Mouse (Mus musculus) forebrain, embryonic 10.5 days (tissue): ENCODE measurements around the gene Tnnc1. TPM values are rescaled to one million over a fixed set of nuclear protein-coding genes. Genes with fewer than 3 reads are reported as not detected.
A peak's percentile ranks its signal among the peaks of the same experiment; 100 is the strongest.

Experiments
- DNase-seq: peaks from one replicate; pipeline ENCODE4 v3.0.0-alpha.2; 2017; ENCODE audit warnings: low spot score; ENCODE audit errors: extremely low spot score
- H3K27ac ChIP-seq: fragments of 300-500 bp; sonication (generic); 2 replicates; pipeline ENCODE4 v1.5.1; 2016; ENCODE audit warnings: mild to moderate bottlenecking
- H3K27me3 ChIP-seq: fragments of 300-500 bp; sonication (generic); 2 replicates; pipeline ENCODE4 v1.6.1; 2016; ENCODE audit warnings: mild to moderate bottlenecking; ENCODE audit not compliant: poor library complexity, severe bottlenecking
- H3K36me3 ChIP-seq: fragments of 300-500 bp; sonication (generic); replicated peaks from 2 replicates; pipeline ENCODE4 v1.6.1; 2016; ENCODE audit warnings: mild to moderate bottlenecking, moderate library complexity
- H3K4me1 ChIP-seq: fragments of 300-500 bp; sonication (generic); 2 replicates; pipeline ENCODE4 v1.6.1; 2016
- H3K4me3 ChIP-seq: fragments of 300-500 bp; sonication (generic); 2 replicates; pipeline ENCODE4 v1.5.1; 2016; ENCODE audit warnings: mild to moderate bottlenecking, moderate library complexity
- H3K9me3 ChIP-seq: fragments of 300-500 bp; sonication (generic); 2 replicates; pipeline ENCODE4 v1.6.1; 2016; ENCODE audit warnings: mild to moderate bottlenecking, moderate library complexity
- WGBS: fragments of 180-500 bp; shearing (Covaris S2); methylation state at CpG from one replicate; pipeline ENCODE4 v1.1.7; 2016; 5-methylcytosine and 5-hydroxymethylcytosine counted together
- polyA plus RNA-seq: library from polyadenylated mRNA; unstranded; fragments of >200 nt; fragmentation: Nextera tagmentation; extraction: Ambion mirVana; gene quantifications from 2 replicates; pipeline ENCODE4 v1.2.1, GENCODE M21; 2016

Tnnc1 gene
- polyA plus RNA-seq, 1 experiment from 2014 or later = 0.67 TPM

DNA sequence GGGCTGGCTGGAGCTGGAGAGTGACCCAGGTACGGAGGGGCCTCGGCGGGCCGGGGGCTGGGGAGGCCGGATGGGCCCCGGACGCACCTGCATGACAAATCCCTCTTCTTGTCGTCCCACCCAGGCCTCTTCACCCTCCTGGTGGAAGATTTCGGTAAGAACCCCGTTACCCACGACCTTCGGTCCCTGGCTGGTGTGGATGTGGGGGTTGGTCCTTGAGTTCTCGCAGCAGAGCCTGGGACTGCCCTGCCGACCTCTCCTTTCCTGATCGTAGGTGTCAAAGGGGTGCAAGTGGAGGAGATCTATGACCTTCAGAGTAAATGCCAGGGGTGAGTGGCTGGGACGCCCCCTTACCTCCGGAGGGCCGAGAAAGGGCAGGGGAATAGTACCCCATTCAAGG lies 43.5 kb downstream of the Tnnc1 start:
- H3K27ac ChIP-seq = peak overlapping the region; percentile 96
- DNase-seq = no peak
- peak overlapping the region; percentile 87 for H3K4me3 ChIP-seq
- 3% methylated on average over 18 of the region's 18 CpGs for WGBS
- peaks cover 25% of the 10 kb centered on the region for H3K4me1 ChIP-seq
- H3K9me3 ChIP-seq = no peaks in the 10 kb centered on the region
- H3K27me3 ChIP-seq = no peaks in the 10 kb centered on the region
- peaks cover 44% of the 10 kb centered on the region for H3K36me3 ChIP-seq

DNA sequence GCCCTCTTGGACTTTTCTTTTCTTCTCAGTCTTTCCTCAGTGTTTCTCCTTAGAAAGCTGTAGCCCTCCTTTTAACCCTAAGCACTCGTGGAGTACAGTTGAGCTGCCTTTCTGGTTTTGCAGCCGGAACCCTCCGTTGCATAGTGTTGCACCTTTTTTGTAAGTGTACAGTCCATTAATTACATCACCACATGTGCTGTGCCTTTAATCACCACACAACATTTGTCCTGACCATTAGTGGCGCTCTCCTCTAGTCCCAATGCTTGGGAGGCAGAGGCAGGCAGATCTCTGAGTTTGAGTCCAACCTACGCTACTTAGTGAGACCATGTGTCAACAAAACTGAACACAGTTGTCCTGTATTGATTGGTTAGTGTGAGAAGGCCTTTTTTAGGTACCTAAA lies 44.0 kb downstream of the Tnnc1 start:
- DNase-seq = no peak
- Histone ChIP-seq H3K4me1 (peaks cover 25% of the 10 kb centered on the region), H3K27me3 (no peaks in the 10 kb centered on the region), H3K9me3 (no peaks in the 10 kb centered on the region), H3K27ac (peak overlapping the region; percentile 96), H3K4me3 (peak overlapping the region; percentile 87), H3K36me3 (peaks cover 48% of the 10 kb centered on the region)
- WGBS = 88% methylated on average over 5 of the region's 5 CpGs

GRCm38 (mm10) chr14:31258476-31259050 lies 50.5 kb downstream of the Tnnc1 start:
- peaks cover 99% of the 10 kb centered on the region for H3K36me3 ChIP-seq
- DNase-seq = no peak
- H3K4me3 ChIP-seq = no peak overlapping the region
- no peaks in the 10 kb centered on the region for H3K27me3 ChIP-seq
- no peaks in the 10 kb centered on the region for H3K9me3 ChIP-seq
- no peak overlapping the region for H3K27ac ChIP-seq
- 96% methylated on average over 14 of the region's 14 CpGs for WGBS
- H3K4me1 ChIP-seq = no peaks in the 10 kb centered on the region

GRCm38 (mm10) chr14:31260374-31260773 lies 52.3 kb downstream of the Tnnc1 start:
- 93% methylated on average over 4 of the region's 4 CpGs for WGBS
- Histone ChIP-seq H3K27ac (no peak overlapping the region), H3K36me3 (peaks cover 84% of the 10 kb centered on the region), H3K9me3 (no peaks in the 10 kb centered on the region), H3K4me1 (no peaks in the 10 kb centered on the region), H3K4me3 (no peak overlapping the region), H3K27me3 (no peaks in the 10 kb centered on the region)
- DNase-seq = no peak

DNA sequence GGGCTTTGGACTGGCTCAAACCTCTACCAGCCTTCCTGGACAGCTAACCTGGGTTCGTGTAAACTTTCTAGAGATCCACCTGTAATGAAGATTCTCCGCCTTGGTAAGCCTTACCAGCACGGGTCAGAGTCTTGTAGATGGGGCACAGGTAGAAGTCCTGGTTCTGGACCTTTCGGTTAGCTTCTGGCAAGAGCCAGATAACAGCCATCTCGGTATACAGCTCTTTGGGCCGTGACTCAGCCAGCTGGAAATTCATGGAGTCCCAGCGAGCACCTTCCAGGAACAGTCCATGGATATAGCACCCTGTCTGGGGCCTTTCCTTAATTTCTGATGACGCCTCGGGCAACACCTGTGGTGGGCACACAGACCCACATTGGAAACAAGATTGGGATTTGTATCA lies 52.8 kb downstream of the Tnnc1 start:
- H3K9me3 ChIP-seq = no peaks in the 10 kb centered on the region
- WGBS = 93% methylated on average over 9 of the region's 9 CpGs
- no peak for DNase-seq
- H3K4me1 ChIP-seq = no peaks in the 10 kb centered on the region
- peaks cover 78% of the 10 kb centered on the region for H3K36me3 ChIP-seq
- H3K4me3 ChIP-seq = no peak overlapping the region
- H3K27ac ChIP-seq = no peak overlapping the region
- no peaks in the 10 kb centered on the region for H3K27me3 ChIP-seq

Other genes with a start within 250 kb of the Tnnc1 start
- 45.1 and 45.8 TPM in 2 replicates for gene Glt8d1, start 206.9 kb upstream of the Tnnc1 start, polyA plus RNA-seq
- gene Spcs1, start 206.6 kb upstream of the Tnnc1 start, polyA plus RNA-seq = 261 and 264 TPM in 2 replicates
- 144 TPM in 2 replicates for gene Pbrm1, start 189.2 kb upstream of the Tnnc1 start, polyA plus RNA-seq
- 133 and 152 TPM in 2 replicates for gene Gnl3, start 189.2 kb upstream of the Tnnc1 start, polyA plus RNA-seq
- gene Smim4, start 79.4 kb upstream of the Tnnc1 start, polyA plus RNA-seq = 58.3 and 58.8 TPM in 2 replicates
- 558 and 609 TPM in 2 replicates for gene Nt5dc2, start 77.3 kb upstream of the Tnnc1 start, polyA plus RNA-seq
- gene Stab1, start 39.7 kb upstream of the Tnnc1 start, polyA plus RNA-seq = 20.7 and 21.6 TPM in 2 replicates
- gene Nisch, start 8.6 kb downstream of the Tnnc1 start, polyA plus RNA-seq = 401 and 402 TPM in 2 replicates
- gene Sema3g, start 9.5 kb downstream of the Tnnc1 start, polyA plus RNA-seq = 0.61 and 0.66 TPM in 2 replicates
- gene Phf7, start 43.0 kb downstream of the Tnnc1 start, polyA plus RNA-seq = 14.0 and 16.4 TPM in 2 replicates
- 146 and 151 TPM in 2 replicates for gene Bap1, start 43.1 kb downstream of the Tnnc1 start, polyA plus RNA-seq
- gene Dnah1, start 115.6 kb downstream of the Tnnc1 start, polyA plus RNA-seq = 5.4 and 6.3 TPM in 2 replicates
- 28.7 and 29.2 TPM in 2 replicates for gene Capn7, start 128.3 kb downstream of the Tnnc1 start, polyA plus RNA-seq
- gene Sh3bp5, start 227.8 kb downstream of the Tnnc1 start, polyA plus RNA-seq = 17.6 and 18.3 TPM in 2 replicates